Mouse (Mus musculus) left cerebral cortex, postnatal 36 days (tissue): ENCODE measurements around the gene Nfatc3. TPM values are rescaled to one million over a fixed set of nuclear protein-coding genes. Genes with fewer than 3 reads are reported as not detected.

Source experiments
- DNase-seq, 2 experiments: peaks; one replicate each; pipeline ENCODE4 v3.0.0; 2021 to 2022; ENCODE audit warnings: low spot score in 2 of 2, mixed read lengths in 1 of 2
- intact Hi-C: fragments of 180-260 bp; cut with DNase I; formaldehyde crosslinking; loops from one replicate; pipeline ENCODE4 v1.15.1; 2025
- total RNA-seq, 2 experiments: library from RNA; stranded (reverse); gene quantifications; 2 replicates each; pipeline ENCODE4 v1.2.3; 2021

Nfatc3 gene
- total RNA-seq, 2 experiments from 2014 or later, result 10.7 to 13.3 TPM

- intact Hi-C loops, result no loop called here
- no peak for DNase-seq
These were observed 4.3 kb upstream of the Nfatc3 start for GRCm38 (mm10) chr8:106054190-106054811.

GRCm38 (mm10) chr8:106055038-106055437, 3.6 kb upstream of the Nfatc3 start:
- no peak for DNase-seq
- intact Hi-C loops, result no loop called here

- intact Hi-C loops, result no loop called here
- no peak for DNase-seq
These were observed 2.1 kb upstream of the Nfatc3 start for GRCm38 (mm10) chr8:106056455-106056982.

- DNase-seq, result no peak
- intact Hi-C loops, result no loop called here
These were observed 1.2 kb downstream of the Nfatc3 start for GRCm38 (mm10) chr8:106059613-106060371.

GRCm38 (mm10) chr8:106060521-106060920, 1.9 kb downstream of the Nfatc3 start:
- intact Hi-C loops, result no loop called here
- DNase-seq, result no peak

GRCm38 (mm10) chr8:106061686-106062085, 3.0 kb downstream of the Nfatc3 start:
- DNase-seq, result no peak
- intact Hi-C loops, result no loop called here

- intact Hi-C loops, result no loop called here
- no peak for DNase-seq
These were observed 4.4 kb downstream of the Nfatc3 start for GRCm38 (mm10) chr8:106063046-106063445.

GRCm38 (mm10) chr8:106066721-106067120, 8.1 kb downstream of the Nfatc3 start:
- no peak for DNase-seq
- intact Hi-C loops, result no loop called here

GRCm38 (mm10) chr8:106069565-106069964, 10.9 kb downstream of the Nfatc3 start:
- DNase-seq, result no peak
- intact Hi-C loops, result no loop called here

- DNase-seq, result no peak
- intact Hi-C loops, result no loop called here
These were observed 13.5 kb downstream of the Nfatc3 start for GRCm38 (mm10) chr8:106072113-106072512.

GRCm38 (mm10) chr8:106074236-106074635, 15.6 kb downstream of the Nfatc3 start:
- intact Hi-C loops, result no loop called here
- DNase-seq, result no peak

GRCm38 (mm10) chr8:106074659-106075058, 16.0 kb downstream of the Nfatc3 start:
- intact Hi-C loops, result no loop called here

GRCm38 (mm10) chr8:106075161-106075862, 16.7 kb downstream of the Nfatc3 start:
- DNase-seq, result no peak
- intact Hi-C loops, result no loop called here

More at GRCm38 (mm10) chr8:106074659-106075058, 16.0 kb downstream of the Nfatc3 start:
- no peak for DNase-seq

GRCm38 (mm10) chr8:106075863-106076174, 17.2 kb downstream of the Nfatc3 start:
- no peak for DNase-seq
- intact Hi-C loops, result no loop called here

GRCm38 (mm10) chr8:106076612-106077011, 18.0 kb downstream of the Nfatc3 start:
- intact Hi-C loops, result no loop called here
- no peak for DNase-seq

GRCm38 (mm10) chr8:106077452-106078067, 18.9 kb downstream of the Nfatc3 start:
- no peak for DNase-seq
- intact Hi-C loops, result no loop called here

- intact Hi-C loops, result no loop called here
- no peak for DNase-seq
These were observed 43.7 kb downstream of the Nfatc3 start for GRCm38 (mm10) chr8:106102321-106102720.

- intact Hi-C loops, result no loop called here
These were observed 45.2 kb downstream of the Nfatc3 start for GRCm38 (mm10) chr8:106103888-106104287.

GRCm38 (mm10) chr8:106106193-106106592, 47.6 kb downstream of the Nfatc3 start:
- intact Hi-C loops, result no loop called here
- no peak for DNase-seq

More at GRCm38 (mm10) chr8:106103888-106104287, 45.2 kb downstream of the Nfatc3 start:
- no peak for DNase-seq

- intact Hi-C loops, result loop anchor here (1.0 kb wide), 1 partner anchor 9 kb away; no protein-coding TSS in a partner anchor
- DNase-seq, result no peak
These were observed 49.4 kb downstream of the Nfatc3 start for GRCm38 (mm10) chr8:106108080-106108479.
